Mouse (Mus musculus): Measurements from ENCODE around the gene D630036H23Rik. TPM values are rescaled to one million over a fixed set of nuclear protein-coding genes. Genes with fewer than 3 reads are reported as not detected.

D630036H23Rik gene
- polyA plus RNA-seq (2012; rRNA removed), result 0.97 and 1.7 TPM in 2 replicates

GRCm38 (mm10) chr12:36381441-36382340 lies at the start of gene D630036H23Rik, which contains the start of gene Ispd:
TSS of gene D630036H23Rik (minus strand) at chr12:36382181.
TSS of gene Ispd (plus strand) at chr12:36381450.

Other genes with a start within 250 kb of the D630036H23Rik start
- 2.0 and 2.7 TPM in 2 replicates for gene Ankmy2, start 225.1 kb downstream of the D630036H23Rik start, polyA plus RNA-seq (2012; rRNA removed)
- gene Bzw2, start 224.1 kb downstream of the D630036H23Rik start, polyA plus RNA-seq (2012; rRNA removed), result 2.5 and 3.2 TPM in 2 replicates
- not detected in 2 replicates for gene Lrrc72, start 128.8 kb downstream of the D630036H23Rik start, polyA plus RNA-seq (2012; rRNA removed)
- gene Sostdc1, start 68.0 kb downstream of the D630036H23Rik start, polyA plus RNA-seq (2012; rRNA removed), result 2.6 and 2.7 TPM in 2 replicates
- gene Ispd, start 731 bp downstream of the D630036H23Rik start, polyA plus RNA-seq (2012; rRNA removed), result 0.24 and 0.32 TPM in 2 replicates